Mouse (Mus musculus): ENCODE measurements at regions not wholly inside any gene's neighbourhood (a gene's known extent, or its start where the extent isn't known, plus 50 kb on each side); places are given as distances from the start of the nearest gene placed in this dataset.

DNA sequence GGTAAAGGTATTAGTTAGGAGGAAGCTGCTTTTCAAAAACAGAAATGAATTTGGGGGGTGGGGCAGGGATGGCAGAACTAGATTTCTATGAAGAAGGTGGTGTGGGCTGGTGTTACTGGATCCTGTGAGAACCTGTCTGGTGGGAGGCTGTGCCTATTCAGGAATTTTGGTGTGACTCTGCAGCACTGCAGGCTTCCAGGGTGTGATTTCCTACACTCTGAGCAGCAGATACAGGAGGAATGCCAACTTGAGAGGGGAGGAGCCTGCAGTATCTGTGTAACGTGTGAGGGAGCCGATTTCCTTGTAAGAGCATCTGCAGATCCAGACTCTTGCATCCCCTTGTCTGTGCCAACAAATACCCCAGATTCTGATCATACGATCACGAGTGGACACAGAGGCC lies 231.1 kb downstream of the Gadd45g start:
- TF ChIP-seq CTCF (IDR thresholded peaks at IDR 0.05; ENCODE audit: control insufficient read depth, insufficient read depth, insufficient read length) = no peak
- no peak for TF ChIP-seq MYOG (IDR thresholded peaks at IDR 0.05; ENCODE audit: control insufficient read depth, extremely low read depth, insufficient read length)
- TF ChIP-seq MAX (IDR thresholded peaks at IDR 0.05) = no peak
- no peak for TF ChIP-seq USF1 (IDR thresholded peaks at IDR 0.05; ENCODE audit: low read depth)

Measured in C2C12 (cell line).